Mouse (Mus musculus) embryonic facial prominence, embryonic 15.5 days (tissue): Measurements from ENCODE around the gene Cald1. TPM values are rescaled to one million over a fixed set of nuclear protein-coding genes. Genes with fewer than 3 reads are reported as not detected.

Experiments
- ATAC-seq: fragments of 200-750 bp; cut with Nextera tagmentation; 2 replicates; pipeline ENCODE4 v1.8.0; 2017; ENCODE audit warnings: low read depth, moderate TSS enrichment; ENCODE audit not compliant: insufficient number of reproducible peaks, low FRiP score, low TSS enrichment
- H3K27ac ChIP-seq: fragments of 300-500 bp; sonication (generic); replicated peaks from 2 replicates; pipeline ENCODE4 v1.5.1; 2015; ENCODE audit warnings: mild to moderate bottlenecking, inconsistent platforms
- H3K27me3 ChIP-seq: fragments of 300-500 bp; sonication (generic); 2 replicates; pipeline ENCODE4 v1.6.1; 2015; ENCODE audit warnings: inconsistent platforms
- H3K36me3 ChIP-seq: fragments of 300-500 bp; sonication (generic); 2 replicates; pipeline ENCODE4 v1.6.1; 2015; ENCODE audit warnings: mild to moderate bottlenecking, inconsistent platforms
- H3K4me1 ChIP-seq: fragments of 300-500 bp; sonication (generic); 2 replicates; pipeline ENCODE4 v1.6.1; 2015; ENCODE audit warnings: inconsistent platforms
- H3K4me2 ChIP-seq: fragments of 300-500 bp; sonication (generic); replicated peaks from 2 replicates; pipeline ENCODE4 v1.6.1; 2015; ENCODE audit warnings: mild to moderate bottlenecking, inconsistent platforms
- H3K4me3 ChIP-seq: fragments of 300-500 bp; sonication (generic); replicated peaks from 2 replicates; pipeline ENCODE4 v1.5.1; 2015; ENCODE audit warnings: mild to moderate bottlenecking, inconsistent platforms
- H3K9ac ChIP-seq: fragments of 300-500 bp; sonication (generic); 2 replicates; pipeline ENCODE4 v1.6.1; 2015; ENCODE audit warnings: inconsistent platforms
- H3K9me3 ChIP-seq: fragments of 300-500 bp; sonication (generic); replicated peaks from 2 replicates; pipeline ENCODE4 v1.6.1; 2016; ENCODE audit warnings: inconsistent platforms
- WGBS: fragments of 180-500 bp; shearing (Covaris S2); methylation state at CpG from one replicate; pipeline ENCODE4 v1.1.7; 2015; 5-methylcytosine and 5-hydroxymethylcytosine counted together
- polyA plus RNA-seq: library from polyadenylated mRNA; unstranded; fragments of >200 nt; fragmentation: Nextera tagmentation; extraction: Ambion mirVana; gene quantifications from 2 replicates; pipeline ENCODE4 v1.2.1, GENCODE M21; 2015

Cald1 gene
- polyA plus RNA-seq, 1 experiment from 2014 or later, result 306 TPM

DNA sequence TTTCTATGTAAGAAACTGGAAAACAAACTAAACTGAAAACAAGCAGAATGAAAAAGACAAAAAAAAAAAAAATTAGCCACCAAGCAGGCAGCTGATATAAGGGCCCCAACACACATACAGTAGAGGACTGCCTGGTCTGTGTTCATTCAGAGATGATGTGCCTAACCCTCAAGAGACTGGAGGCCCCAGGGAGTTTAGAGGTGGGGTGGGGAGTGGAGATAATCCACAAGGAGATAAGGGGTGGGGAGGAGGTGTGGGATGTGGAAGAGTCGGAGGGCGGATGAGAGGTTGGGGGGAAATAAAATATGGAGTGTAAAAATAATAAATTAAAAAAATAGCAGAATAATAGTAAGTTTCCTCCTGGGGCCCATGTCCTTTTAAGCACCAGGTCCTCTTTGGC is 207.3 kb downstream of the Cald1 start:
- H3K4me2 ChIP-seq, result no peak overlapping the region
- H3K4me3 ChIP-seq, result no peak overlapping the region
- no peaks in the 10 kb centered on the region for H3K36me3 ChIP-seq
- H3K27ac ChIP-seq, result no peak overlapping the region
- H3K9ac ChIP-seq, result no peak overlapping the region
- H3K9me3 ChIP-seq, result no peaks in the 10 kb centered on the region
- 81% methylated on average over 2 of the region's 2 CpGs for WGBS
- ATAC-seq, result no peak
- no peaks in the 10 kb centered on the region for H3K27me3 ChIP-seq
- no peaks in the 10 kb centered on the region for H3K4me1 ChIP-seq

DNA sequence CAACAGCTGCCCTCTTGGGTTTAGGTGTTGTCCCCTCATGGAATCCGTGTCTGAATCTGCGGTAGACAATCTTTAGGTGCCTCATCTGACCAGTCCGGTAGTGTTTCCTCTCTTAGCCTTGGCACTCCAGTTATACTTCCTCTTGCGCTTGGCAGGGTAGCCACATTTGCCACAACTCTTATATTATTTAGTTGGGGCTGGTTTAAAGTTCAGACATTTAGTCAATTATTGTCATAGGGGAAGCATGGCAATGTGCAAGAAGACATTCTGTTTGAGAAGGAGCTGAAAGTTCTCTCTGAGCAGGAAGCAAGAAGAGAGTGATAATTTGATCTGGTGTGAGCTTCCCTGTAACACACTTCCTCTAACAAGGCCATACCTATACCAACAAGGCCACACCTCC is 212.4 kb downstream of the Cald1 start:
- no peak for ATAC-seq
- Histone ChIP-seq H3K4me3 (no peak overlapping the region), H3K27ac (no peak overlapping the region), H3K9me3 (no peaks in the 10 kb centered on the region), H3K9ac (no peak overlapping the region), H3K4me2 (no peak overlapping the region), H3K36me3 (no peaks in the 10 kb centered on the region), H3K27me3 (no peaks in the 10 kb centered on the region), H3K4me1 (no peaks in the 10 kb centered on the region)
- 80% methylated on average over 4 of the region's 4 CpGs for WGBS

- H3K36me3 ChIP-seq, result no peaks in the 10 kb centered on the region
- H3K4me2 ChIP-seq, result no peak overlapping the region
- no peak overlapping the region for H3K4me3 ChIP-seq
- no peak for ATAC-seq
- no peak overlapping the region for H3K9ac ChIP-seq
- no peaks in the 10 kb centered on the region for H3K27me3 ChIP-seq
- H3K4me1 ChIP-seq, result no peaks in the 10 kb centered on the region
- H3K9me3 ChIP-seq, result no peaks in the 10 kb centered on the region
- H3K27ac ChIP-seq, result no peak overlapping the region
These were observed 226.1 kb downstream of the Cald1 start for GRCm38 (mm10) chr6:34824406-34824805.

Other genes with a start within 250 kb of the Cald1 start
- 9.0 and 10.3 TPM in 2 replicates for gene Akr1b8, start 244.4 kb upstream of the Cald1 start, polyA plus RNA-seq
- gene Akr1b10, start 214.3 kb upstream of the Cald1 start, polyA plus RNA-seq, result 15.1 and 18.1 TPM in 2 replicates
- not detected in 2 replicates for gene Akr1b7, start 186.2 kb upstream of the Cald1 start, polyA plus RNA-seq
- gene Bpgm, start 122.3 kb upstream of the Cald1 start, polyA plus RNA-seq, result 42.4 and 49.5 TPM in 2 replicates
- gene Agbl3, start 181.9 kb downstream of the Cald1 start, polyA plus RNA-seq, result 8.1 and 8.9 TPM in 2 replicates